Mouse (Mus musculus) brain, embryonic 14.5 days (tissue): ENCODE data around the gene Ube3a.

Source experiments
- CTCF ChIP-seq: fragments of 200-500 bp; IDR thresholded peaks from 2 replicates; pipeline ENCODE4 v1.5.1; 2012; ENCODE audit warnings: inconsistent platforms, mild to moderate bottlenecking, moderate library complexity, borderline replicate concordance; ENCODE audit not compliant: insufficient read depth, insufficient read length; ENCODE audit errors: extremely low read depth
- POLR2A ChIP-seq: fragments of 200-500 bp; IDR thresholded peaks from 2 replicates; pipeline ENCODE4 v1.6.1; 2012; ENCODE audit warnings: mild to moderate bottlenecking, inconsistent platforms, borderline replicate concordance; ENCODE audit not compliant: poor library complexity, insufficient read depth, insufficient read length, severe bottlenecking; ENCODE audit errors: extremely low read depth

DNA sequence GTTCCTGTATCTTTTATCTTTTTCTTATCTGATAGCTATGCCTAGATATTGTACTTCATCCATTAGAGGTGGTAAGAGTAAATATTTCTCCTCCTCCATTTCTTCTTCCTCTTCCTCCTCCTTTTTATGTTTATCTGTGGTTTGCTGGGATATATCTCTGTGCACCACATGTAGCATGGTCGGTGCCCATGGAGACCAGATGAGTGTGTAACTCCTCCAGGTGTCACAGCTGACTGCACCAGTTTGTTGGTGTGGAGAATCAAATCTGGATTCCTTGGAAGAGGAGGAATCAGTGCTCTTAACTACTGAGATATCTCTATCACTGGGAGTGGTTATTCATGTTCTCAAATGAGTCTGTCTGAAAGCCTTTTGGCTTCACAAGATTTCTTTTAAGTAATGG lies 37.0 kb downstream of the Ube3a start:
- TF ChIP-seq CTCF (no peak), POLR2A (no peak)
